Mouse (Mus musculus): Measurements from ENCODE around the gene Wscd2.

DNA sequence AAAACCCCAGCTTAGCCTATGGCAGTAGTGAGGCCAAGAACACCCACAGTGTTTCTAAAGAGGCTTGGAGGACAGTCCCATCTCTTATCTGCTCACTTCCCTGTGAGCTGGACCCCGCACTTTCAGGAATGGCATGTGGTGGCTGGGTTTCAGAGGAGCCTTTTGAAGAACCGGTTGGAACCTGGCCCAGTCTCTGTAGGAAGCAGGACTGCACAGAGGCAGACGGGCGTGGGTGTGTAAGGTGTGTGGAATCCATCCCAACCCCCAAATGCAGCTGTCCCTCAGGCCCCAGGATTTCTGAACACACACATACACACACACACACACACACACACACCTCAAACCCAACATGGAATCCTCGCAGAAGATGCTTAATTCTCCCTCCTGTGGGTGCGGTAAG is 23.9 kb downstream of the Wscd2 start:
- TF ChIP-seq EP300 (IDR thresholded peaks at IDR 0.05; ENCODE audit: low read depth) (no peak), CTCF (IDR thresholded peaks at IDR 0.05; ENCODE audit: low read depth) (no peak)
